Mouse (Mus musculus): ENCODE data around the gene Fam53b. TPM values are rescaled to one million over a fixed set of nuclear protein-coding genes. Genes with fewer than 3 reads are reported as not detected.
"Not testable (repeated sequence)": the region's sequence is repeated elsewhere in the genome, so short reads cannot be mapped to it uniquely, and the experiment has no call there.

Gene Fam53b
- polyA plus RNA-seq, 1 experiment from 2014 or later: 25.5 TPM

GRCm38 (mm10) chr7:132672481-132672959 is 141.2 kb downstream of the Fam53b start:
- Histone ChIP-seq H3K27ac (replicated peaks) (no peak overlapping the region), H3K4me2 (no peak overlapping the region), H3K36me3 (replicated peaks) (no peaks in the 10 kb centered on the region), H3K4me1 (replicated peaks) (peaks cover 13% of the 10 kb centered on the region; the same call in 1 of the 2 replicates), H3K27me3 (no peaks in the 10 kb centered on the region), H3K9me3 (replicated peaks) (no peaks in the 10 kb centered on the region), H3K4me3 (replicated peaks) (no peak overlapping the region), H3K9ac (no peak overlapping the region)
- 33% methylated on average over 7 of the region's 7 CpGs for WGBS (ENCODE audit: insufficient replicate concordance)
- 0 out of 2 replicates have a peak, but pooled peaks have one; percentile 37 for ATAC-seq (ENCODE audit: insufficient read depth)

- H3K4me2 ChIP-seq: no peak overlapping the region
- H3K4me1 ChIP-seq (replicated peaks): peaks cover 13% of the 10 kb centered on the region; the same call in 1 of the 2 replicates
- H3K4me3 ChIP-seq (replicated peaks): no peak overlapping the region
- H3K9ac ChIP-seq: no peak overlapping the region
- 0 out of 2 replicates have a peak, but pooled peaks have one; percentile 5 for ATAC-seq (ENCODE audit: insufficient read depth)
- no peak overlapping the region for H3K27ac ChIP-seq (replicated peaks)
- H3K9me3 ChIP-seq (replicated peaks): no peaks in the 10 kb centered on the region
- no peaks in the 10 kb centered on the region for H3K27me3 ChIP-seq
- no peaks in the 10 kb centered on the region for H3K36me3 ChIP-seq (replicated peaks)
- WGBS (ENCODE audit: insufficient replicate concordance): 71% methylated on average over 3 of the region's 3 CpGs
These were observed 142.9 kb downstream of the Fam53b start for GRCm38 (mm10) chr7:132670863-132671165.

- no peak for ATAC-seq (ENCODE audit: insufficient read depth)
These were observed 143.5 kb downstream of the Fam53b start for GRCm38 (mm10) chr7:132669999-132670862.

GRCm38 (mm10) chr7:132668604-132669003 is 145.1 kb downstream of the Fam53b start:
- Histone ChIP-seq H3K27ac (replicated peaks) (no peak overlapping the region), H3K27me3 (no peaks in the 10 kb centered on the region), H3K36me3 (replicated peaks) (no peaks in the 10 kb centered on the region), H3K4me2 (no peak overlapping the region), H3K4me3 (replicated peaks) (no peak overlapping the region), H3K9me3 (replicated peaks) (no peaks in the 10 kb centered on the region), H3K4me1 (replicated peaks) (peaks cover 22% of the 10 kb centered on the region), H3K9ac (no peak overlapping the region)
- WGBS (ENCODE audit: insufficient replicate concordance): 54% methylated on average over 2 of the region's 2 CpGs
- no peak for ATAC-seq (ENCODE audit: insufficient read depth)

More at GRCm38 (mm10) chr7:132669999-132670862, 143.5 kb downstream of the Fam53b start:
- Histone ChIP-seq H3K36me3 (replicated peaks) (no peaks in the 10 kb centered on the region), H3K9ac (no peak overlapping the region), H3K27me3 (no peaks in the 10 kb centered on the region), H3K4me3 (replicated peaks) (no peak overlapping the region), H3K4me2 (no peak overlapping the region), H3K4me1 (replicated peaks) (peaks cover 13% of the 10 kb centered on the region; the same call in 1 of the 2 replicates), H3K27ac (replicated peaks) (no peak overlapping the region), H3K9me3 (replicated peaks) (no peaks in the 10 kb centered on the region)
- WGBS (ENCODE audit: insufficient replicate concordance): 73% methylated on average over 20 of the region's 20 CpGs

GRCm38 (mm10) chr7:132666516-132666915 is 147.2 kb downstream of the Fam53b start:
- no peak overlapping the region for H3K4me3 ChIP-seq (replicated peaks)
- H3K27me3 ChIP-seq: no peaks in the 10 kb centered on the region
- H3K4me1 ChIP-seq (replicated peaks): peaks cover 14% of the 10 kb centered on the region; the same call in 1 of the 2 replicates
- ATAC-seq (ENCODE audit: insufficient read depth): no peak
- H3K4me2 ChIP-seq: no peak overlapping the region
- 59% methylated on average over 4 of the region's 4 CpGs for WGBS (ENCODE audit: insufficient replicate concordance)
- no peak overlapping the region for H3K27ac ChIP-seq (replicated peaks)
- H3K9me3 ChIP-seq (replicated peaks): no peaks in the 10 kb centered on the region
- no peaks in the 10 kb centered on the region for H3K36me3 ChIP-seq (replicated peaks)
- no peak overlapping the region for H3K9ac ChIP-seq

- Histone ChIP-seq H3K27me3 (no peaks in the 10 kb centered on the region), H3K4me2 (no peak overlapping the region), H3K9me3 (replicated peaks) (no peaks in the 10 kb centered on the region), H3K27ac (replicated peaks) (no peak overlapping the region), H3K36me3 (replicated peaks) (no peaks in the 10 kb centered on the region), H3K4me3 (replicated peaks) (no peak overlapping the region), H3K4me1 (replicated peaks) (peaks cover 13% of the 10 kb centered on the region; the same call in 1 of the 2 replicates), H3K9ac (no peak overlapping the region)
- ATAC-seq (ENCODE audit: insufficient read depth): no peak
- 57% methylated on average over 8 of the region's 8 CpGs for WGBS (ENCODE audit: insufficient replicate concordance)
These were observed 147.9 kb downstream of the Fam53b start for GRCm38 (mm10) chr7:132665664-132666382.

- Histone ChIP-seq H3K4me2 (no peak overlapping the region), H3K27me3 (no peaks in the 10 kb centered on the region), H3K4me1 (replicated peaks) (peaks cover 14% of the 10 kb centered on the region; the same call in 1 of the 2 replicates), H3K36me3 (replicated peaks) (no peaks in the 10 kb centered on the region), H3K9me3 (replicated peaks) (no peaks in the 10 kb centered on the region), H3K4me3 (replicated peaks) (no peak overlapping the region), H3K9ac (no peak overlapping the region), H3K27ac (replicated peaks) (no peak overlapping the region)
- 0 out of 2 replicates have a peak, but pooled peaks have one; percentile 18 for ATAC-seq (ENCODE audit: insufficient read depth)
- WGBS (ENCODE audit: insufficient replicate concordance): 57% methylated on average over 6 of the region's 6 CpGs
These were observed 148.9 kb downstream of the Fam53b start for GRCm38 (mm10) chr7:132664815-132665214.

GRCm38 (mm10) chr7:132662831-132663230 is 150.9 kb downstream of the Fam53b start:
- H3K36me3 ChIP-seq (replicated peaks); H3K27ac ChIP-seq (replicated peaks); H3K4me3 ChIP-seq (replicated peaks); H3K9ac ChIP-seq; H3K4me2 ChIP-seq; ATAC-seq (ENCODE audit: insufficient read depth); H3K27me3 ChIP-seq; H3K9me3 ChIP-seq (replicated peaks): not testable (repeated sequence)
- WGBS (ENCODE audit: insufficient replicate concordance): 64% methylated on average over 6 of the region's 6 CpGs
- H3K4me1 ChIP-seq (replicated peaks): peaks cover 20% of the 10 kb centered on the region; the same call in 1 of the 2 replicates

Other genes with a start within 250 kb of the Fam53b start
- gene Oat, start 237.5 kb downstream of the Fam53b start, polyA plus RNA-seq (2015; fragmentation: Nextera tagmentation; extraction: Ambion mirVana): 57.2 and 57.6 TPM in 2 replicates
- gene Nkx1-2, start 214.2 kb downstream of the Fam53b start, polyA plus RNA-seq (2015; fragmentation: Nextera tagmentation; extraction: Ambion mirVana): not detected in 2 replicates
- 4.8 and 5.0 TPM in 2 replicates for gene Lhpp, start 203.2 kb downstream of the Fam53b start, polyA plus RNA-seq (2015; fragmentation: Nextera tagmentation; extraction: Ambion mirVana)
- gene Eef1akmt2, start 38.8 kb upstream of the Fam53b start, polyA plus RNA-seq (2015; fragmentation: Nextera tagmentation; extraction: Ambion mirVana): 15.6 and 17.2 TPM in 2 replicates
- 11.9 and 13.9 TPM in 2 replicates for gene Abraxas2, start 45.3 kb upstream of the Fam53b start, polyA plus RNA-seq (2015; fragmentation: Nextera tagmentation; extraction: Ambion mirVana)
- 6.4 and 6.8 TPM in 2 replicates for gene Zranb1, start 117.3 kb upstream of the Fam53b start, polyA plus RNA-seq (2015; fragmentation: Nextera tagmentation; extraction: Ambion mirVana)

Measured in liver, embryonic 15.5 days (tissue).